Comparison of ENCODE assay signal across 10 mouse cellular contexts in the genomic region with DNA sequence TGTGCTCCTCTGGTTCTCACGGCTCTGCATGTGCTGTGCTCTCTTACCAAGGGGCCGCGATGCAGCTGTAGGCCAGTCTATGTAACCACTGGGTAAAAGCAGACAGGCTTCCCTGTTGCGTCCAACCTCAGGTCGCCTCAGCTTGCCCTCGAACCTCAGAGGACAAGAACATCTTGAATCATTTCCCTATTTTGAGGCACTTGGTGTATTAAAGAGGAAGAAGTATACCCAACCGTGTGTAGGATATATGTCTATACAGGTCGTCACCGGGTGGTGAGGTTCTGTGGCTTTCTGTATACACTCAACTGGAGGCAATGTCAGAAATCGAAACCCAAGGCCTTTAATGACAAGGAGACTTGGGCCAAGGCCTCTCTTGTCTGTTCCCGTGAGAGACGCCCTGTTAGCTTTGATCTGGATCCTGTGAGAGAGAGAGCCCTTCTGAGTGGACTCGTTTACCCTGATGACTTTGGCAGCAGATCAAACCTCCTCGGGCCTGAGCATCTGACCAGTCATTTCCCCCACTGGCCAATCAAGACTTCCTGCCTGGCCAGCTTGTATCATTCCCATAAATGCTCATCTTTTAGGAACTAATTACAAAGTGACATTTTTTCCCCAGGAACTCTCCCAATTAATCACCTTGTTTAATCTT.
A peak's percentile ranks its signal among the peaks of the same experiment; 100 is the strongest.
DNase-seq lines count a peak whose midpoint lies in the region; ATAC-seq lines count a peak whose summit lies in the region.
"Had no signal": no experiment of that assay in that cellular context is flagged by ENCODE, and none has a peak within 500 bp of the region (broad histone marks: within the 10 kb centered on the region; RNA-seq: fewer than 3 reads in every experiment).

No protein-coding gene starts in this region.

- no peaks in the 10 kb centered on the region for H3K9me3 ChIP-seq in liver, embryonic 11.5 days (ENCODE audit: control insufficient read depth, low read length)
- H3K9me3 ChIP-seq in heart, embryonic 13.5 days = no peaks in the 10 kb centered on the region
- H3K9me3 ChIP-seq: limb, embryonic 15.5 days had no signal

- no peak overlapping the region for H3K4me2 ChIP-seq in liver, embryonic 11.5 days
- H3K4me2 ChIP-seq in heart, embryonic 13.5 days = no peak overlapping the region
- H3K4me2 ChIP-seq: limb, embryonic 15.5 days had no signal

- H3K27ac ChIP-seq in liver, embryonic 11.5 days (ENCODE audit: low read depth, low read length) = no peak overlapping the region
- H3K27ac ChIP-seq in heart, embryonic 13.5 days (replicated peaks) = 0 out of 2 replicates have a peak overlapping the region, but pooled peaks have one; percentile 25

- peak; percentile 56 to 62 for DNase-seq in cerebellum, postnatal 10 days
- DNase-seq in cerebellum, adult 11 months = no peak
- DNase-seq in liver = peak; percentile 5
- no peak for DNase-seq in liver, embryonic 11.5 days (ENCODE audit: low spot score)
- DNase-seq in embryo, embryonic 10.5 days (ENCODE audit: low spot score) = no peak
- DNase-seq in left cerebral cortex, adult 9 months (ENCODE audit: low spot score in 2 of 2) = no peak
- DNase-seq: cerebellum, adult 11-12 months had no signal

- WGBS in liver, embryonic 11.5 days = 63% methylated on average over 14 of the region's 14 CpGs
- 69% methylated on average over 14 of the region's 14 CpGs for WGBS in heart, embryonic 13.5 days

- no peaks in the 10 kb centered on the region for H3K4me1 ChIP-seq in liver, embryonic 11.5 days (replicated peaks; ENCODE audit: control insufficient read depth, insufficient read depth, low read length)
- peaks cover 24% of the 10 kb centered on the region for H3K4me1 ChIP-seq in heart, embryonic 13.5 days

- H3K27me3 ChIP-seq in liver, embryonic 11.5 days (replicated peaks; ENCODE audit: control insufficient read depth, insufficient read depth, low read length) = no peaks in the 10 kb centered on the region
- H3K27me3 ChIP-seq in heart, embryonic 13.5 days (replicated peaks) = no peaks in the 10 kb centered on the region
- H3K27me3 ChIP-seq: limb, embryonic 15.5 days had no signal

- ATAC-seq in liver, embryonic 11.5 days (replicated peaks; ENCODE audit: low FRiP score) = no peak
- ATAC-seq in heart, embryonic 13.5 days (ENCODE audit: extremely low read depth, insufficient number of reproducible peaks, low FRiP score, low TSS enrichment) = no peak
- peak; percentile 75 for ATAC-seq in megakaryocyte, adult 5-6 weeks (ENCODE audit: poor library complexity, severe bottlenecking)

- H3K9ac ChIP-seq in liver, embryonic 11.5 days (ENCODE audit: low read depth, low read length) = no peak overlapping the region
- H3K9ac ChIP-seq in heart, embryonic 13.5 days = no peak overlapping the region
- H3K9ac ChIP-seq: limb, embryonic 15.5 days had no signal

- H3K4me3 ChIP-seq in liver, embryonic 11.5 days (ENCODE audit: low read depth, low read length) = no peak overlapping the region
- H3K4me3 ChIP-seq in heart, embryonic 13.5 days = no peak overlapping the region
- H3K4me3 ChIP-seq: limb, embryonic 15.5 days had no signal

- H3K36me3 ChIP-seq in liver, embryonic 11.5 days (ENCODE audit: control insufficient read depth, insufficient read depth, low read length) = no peaks in the 10 kb centered on the region
- no peaks in the 10 kb centered on the region for H3K36me3 ChIP-seq in heart, embryonic 13.5 days
- H3K36me3 ChIP-seq: limb, embryonic 15.5 days had no signal

Comparison
In these comparisons a context has a peak if more than half of its experiments do, and no peak if none do; other contexts are left out.
1. DNase-seq: peak in cerebellum, postnatal 10 days (2 of 2) and liver (single experiment); none in cerebellum, adult 11 months (single experiment), liver, embryonic 11.5 days (single experiment), embryo, embryonic 10.5 days (single experiment) and left cerebral cortex, adult 9 months (0 of 2).